Mouse (Mus musculus): ENCODE results near the gene Ctrc.

DNA sequence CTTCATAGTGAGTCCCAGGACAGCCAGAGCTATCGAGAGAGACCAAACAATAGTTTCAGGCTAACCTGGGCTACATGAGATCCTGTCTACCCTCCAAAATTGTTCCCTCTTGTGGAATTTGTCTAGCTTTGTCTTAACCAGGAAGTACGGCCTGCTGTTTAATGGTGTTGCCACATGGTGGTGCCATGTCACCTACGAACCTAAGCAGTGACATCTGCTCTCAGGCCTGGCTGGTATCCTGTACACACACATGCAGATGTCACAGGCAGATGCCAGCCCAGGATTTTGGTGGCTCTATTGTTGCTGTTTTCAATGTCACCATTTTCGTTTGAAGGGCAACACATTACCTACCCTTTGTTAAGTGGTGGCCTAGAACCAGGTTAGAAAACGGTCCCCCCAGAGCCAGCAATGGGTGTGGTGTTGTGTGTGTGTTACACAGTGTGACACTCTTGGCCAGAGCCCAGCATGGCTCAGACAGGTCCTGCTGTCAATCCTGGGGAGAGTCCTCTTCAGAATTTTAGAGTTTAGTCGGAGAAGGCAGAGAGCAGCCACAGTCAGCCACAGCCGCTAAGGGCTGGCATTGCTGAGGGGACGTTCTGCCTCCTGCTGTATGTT lies 36.2 kb downstream of the Ctrc start:
- TF ChIP-seq CTCF (IDR thresholded peaks at IDR 0.05; ENCODE audit: extremely low read depth, insufficient read length, insufficient replicate concordance, low read depth, low read length) (peak; percentile 66; the same call in 1 of the 2 replicates), POLR2A (IDR thresholded peaks at IDR 0.05; ENCODE audit: low read depth, low read length) (no peak)

Measured in small intestine, adult 2 months (tissue).